In the genomic region with DNA sequence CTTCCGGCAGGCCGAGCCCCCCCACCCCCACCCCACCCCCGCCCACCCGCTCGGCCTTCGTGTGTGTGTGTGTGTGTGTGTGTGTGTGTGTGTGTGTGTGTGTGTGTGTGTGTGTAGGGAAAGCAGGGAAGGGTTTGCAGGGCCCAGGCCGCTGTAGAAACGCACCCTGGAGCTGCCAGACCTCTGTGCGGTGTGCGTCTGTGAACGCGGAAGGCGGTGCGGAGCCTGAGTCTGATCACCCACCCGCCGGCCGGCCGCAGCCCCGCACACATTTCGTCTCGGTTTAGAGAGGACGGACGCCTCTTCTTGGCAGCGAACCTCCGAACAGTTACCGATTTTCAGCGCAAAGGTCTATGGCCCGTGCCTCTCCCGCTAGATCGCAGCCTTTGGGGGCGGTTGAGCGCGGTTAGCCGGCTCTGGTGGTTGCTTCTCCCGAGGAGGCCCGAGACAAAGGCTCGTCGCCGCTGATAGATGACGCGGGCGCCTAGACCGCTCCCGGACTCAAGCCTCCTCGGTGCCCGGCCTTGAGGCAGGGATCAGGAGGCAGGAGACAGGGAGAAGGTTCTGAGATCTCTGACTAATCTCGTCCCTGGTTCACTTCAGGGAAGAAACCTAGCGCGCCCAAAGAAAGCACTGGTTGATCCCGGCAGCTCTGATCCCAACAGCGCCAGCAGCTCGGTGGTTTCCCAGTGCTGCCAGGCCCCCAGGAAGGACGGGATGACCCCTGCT, we compare ENCODE assay signal across 8 mouse cellular contexts. TPM values are rescaled to one million over a fixed set of nuclear protein-coding genes. Genes with fewer than 3 reads are reported as not detected.
DNase-seq lines count a peak whose midpoint lies in the region; ATAC-seq and TF ChIP-seq lines count a peak whose summit lies in the region.

No protein-coding gene starts in this region.

- H3K4me3 ChIP-seq in heart, embryonic 16.5 days (ENCODE audit: low read length): peak overlapping the region; percentile 38
- H3K4me3 ChIP-seq in forebrain, postnatal 0 days (ENCODE audit: low read depth, low read length): peak overlapping the region; percentile 22
- peak overlapping the region; percentile 38 for H3K4me3 ChIP-seq in midbrain, embryonic 10.5 days

- no peak overlapping the region for H3K9ac ChIP-seq in heart, embryonic 16.5 days (ENCODE audit: low read length)
- H3K9ac ChIP-seq in forebrain, postnatal 0 days: no peak overlapping the region

- no peaks in the 10 kb centered on the region for H3K36me3 ChIP-seq in heart, embryonic 16.5 days (ENCODE audit: control insufficient read depth, insufficient read depth)
- no peaks in the 10 kb centered on the region for H3K36me3 ChIP-seq in forebrain, postnatal 0 days (ENCODE audit: insufficient read depth)
- H3K36me3 ChIP-seq in midbrain, embryonic 10.5 days: no peaks in the 10 kb centered on the region

- no peak overlapping the region for H3K27ac ChIP-seq in heart, embryonic 16.5 days (ENCODE audit: low read length)
- H3K27ac ChIP-seq in forebrain, postnatal 0 days (ENCODE audit: low read depth, low read length): no peak overlapping the region
- H3K27ac ChIP-seq in midbrain, embryonic 10.5 days (replicated peaks): no peak overlapping the region

- no peak for DNase-seq in heart, adult 18-20 months
- peak; percentile 54 for DNase-seq in ES-CJ7 (ENCODE audit: low read depth, low spot score)
- no peak for DNase-seq in forebrain, postnatal 0 days
- DNase-seq in midbrain, embryonic 10.5 days (ENCODE audit: low spot score): peak; percentile 68
- DNase-seq in ovary, postnatal 36 days (ENCODE audit: low spot score): no peak
- no peak for DNase-seq in layer of hippocampus, adult 8-10 months (ENCODE audit: low spot score in 2 of 2)
- no peak for DNase-seq in urinary bladder, postnatal 14 days (ENCODE audit: low spot score)

- no peak; the same call in 1 of the 2 replicates for TF ChIP-seq CTCF in forebrain, postnatal 0 days (IDR thresholded peaks at IDR 0.05; ENCODE audit: low read depth)

- H3K4me2 ChIP-seq in heart, embryonic 16.5 days (ENCODE audit: low read depth, low read length): peak overlapping the region; percentile 50
- peak overlapping the region; percentile 35 for H3K4me2 ChIP-seq in forebrain, postnatal 0 days (ENCODE audit: low read depth)

- no peaks in the 10 kb centered on the region for H3K9me3 ChIP-seq in heart, embryonic 16.5 days (replicated peaks; ENCODE audit: control insufficient read depth, low read length)
- H3K9me3 ChIP-seq in forebrain, postnatal 0 days (ENCODE audit: low read length): no peaks in the 10 kb centered on the region
- H3K9me3 ChIP-seq in midbrain, embryonic 10.5 days (replicated peaks): no peaks in the 10 kb centered on the region

- no peaks in the 10 kb centered on the region; the same call in 1 of the 2 replicates for H3K4me1 ChIP-seq in heart, embryonic 16.5 days (ENCODE audit: control insufficient read depth, insufficient read depth, low read length)
- H3K4me1 ChIP-seq in forebrain, postnatal 0 days (ENCODE audit: insufficient read depth): no peaks in the 10 kb centered on the region
- H3K4me1 ChIP-seq in midbrain, embryonic 10.5 days: peaks cover 12% of the 10 kb centered on the region

- WGBS in heart, embryonic 16.5 days: under 1% methylated on average over 53 of the region's 53 CpGs
- 2% methylated on average over 49 of the region's 53 CpGs for WGBS in forebrain, postnatal 0 days
- WGBS in midbrain, embryonic 10.5 days: under 1% methylated on average over 51 of the region's 53 CpGs

- peaks cover 96% of the 10 kb centered on the region for H3K27me3 ChIP-seq in heart, embryonic 16.5 days (ENCODE audit: control insufficient read depth, insufficient read depth, low read length)
- H3K27me3 ChIP-seq in forebrain, postnatal 0 days (ENCODE audit: insufficient read depth, low read length): peaks cover 98% of the 10 kb centered on the region
- peaks cover 100% of the 10 kb centered on the region for H3K27me3 ChIP-seq in midbrain, embryonic 10.5 days (ENCODE audit: low read depth, poor library complexity, severe bottlenecking)

- no peak for ATAC-seq in heart, embryonic 16.5 days (replicated peaks; ENCODE audit: extremely low read depth, insufficient read depth, low FRiP score)
- ATAC-seq in forebrain, postnatal 0 days: no peak; the same call in 1 of the 2 replicates

RNA-seq across cellular contexts. Expression of a gene that starts 6.3 kb away (rescaled TPM):
- not detected in 2 replicates for polyA plus RNA-seq in heart, embryonic 16.5 days (2015; fragmentation: Nextera tagmentation; extraction: Ambion mirVana)
- total RNA-seq in heart, adult 18-20 months (2021): not detected
- not detected in 2 replicates for total RNA-seq in forebrain, postnatal 0 days (2014; rRNA removed)
- polyA plus RNA-seq in forebrain, postnatal 0 days (2015; fragmentation: Nextera tagmentation; extraction: Ambion mirVana): not detected in 2 replicates
- polyA plus RNA-seq in midbrain, embryonic 10.5 days (2016; fragmentation: Nextera tagmentation; extraction: Ambion mirVana): not detected in 2 replicates
- not detected for total RNA-seq in layer of hippocampus, adult 8-10 months (2022)

RNA-seq across cellular contexts. Expression of a gene that starts 11.3 kb away (rescaled TPM):
- polyA plus RNA-seq in heart, embryonic 16.5 days (2015; fragmentation: Nextera tagmentation; extraction: Ambion mirVana): not detected in 2 replicates
- not detected for total RNA-seq in heart, adult 18-20 months (2021)
- not detected in 2 replicates for total RNA-seq in forebrain, postnatal 0 days (2014; rRNA removed)
- not detected in 2 replicates for polyA plus RNA-seq in forebrain, postnatal 0 days (2015; fragmentation: Nextera tagmentation; extraction: Ambion mirVana)
- polyA plus RNA-seq in midbrain, embryonic 10.5 days (2016; fragmentation: Nextera tagmentation; extraction: Ambion mirVana): not detected in 2 replicates
- not detected for total RNA-seq in layer of hippocampus, adult 8-10 months (2022)

RNA-seq across cellular contexts. Expression of a gene that starts 22.0 kb away (rescaled TPM):
- not detected in 2 replicates for polyA plus RNA-seq in heart, embryonic 16.5 days (2015; fragmentation: Nextera tagmentation; extraction: Ambion mirVana)
- total RNA-seq in heart, adult 18-20 months (2021): not detected
- total RNA-seq in forebrain, postnatal 0 days (2014; rRNA removed): not detected in 2 replicates
- not detected in 2 replicates for polyA plus RNA-seq in forebrain, postnatal 0 days (2015; fragmentation: Nextera tagmentation; extraction: Ambion mirVana)
- polyA plus RNA-seq in midbrain, embryonic 10.5 days (2016; fragmentation: Nextera tagmentation; extraction: Ambion mirVana): not detected in 2 replicates
- not detected for total RNA-seq in layer of hippocampus, adult 8-10 months (2022)

RNA-seq across cellular contexts. Expression of a gene that starts 23.7 kb away (rescaled TPM):
- polyA plus RNA-seq in heart, embryonic 16.5 days (2015; fragmentation: Nextera tagmentation; extraction: Ambion mirVana): not detected in 2 replicates
- not detected for total RNA-seq in heart, adult 18-20 months (2021)
- total RNA-seq in forebrain, postnatal 0 days (2014; rRNA removed): not detected in 2 replicates
- not detected in 2 replicates for polyA plus RNA-seq in forebrain, postnatal 0 days (2015; fragmentation: Nextera tagmentation; extraction: Ambion mirVana)
- polyA plus RNA-seq in midbrain, embryonic 10.5 days (2016; fragmentation: Nextera tagmentation; extraction: Ambion mirVana): not detected in 2 replicates
- total RNA-seq in layer of hippocampus, adult 8-10 months (2022): not detected

RNA-seq across cellular contexts. Expression of a gene that starts 24.3 kb away (rescaled TPM):
- 0.11 and 0.14 TPM in 2 replicates for polyA plus RNA-seq in heart, embryonic 16.5 days (2015; fragmentation: Nextera tagmentation; extraction: Ambion mirVana)
- total RNA-seq in heart, adult 18-20 months (2021): under 1 TPM in 1 of 2 experiments, not detected in 1; 0.18 TPM
- total RNA-seq in forebrain, postnatal 0 days (2014; rRNA removed): not detected in 2 replicates
- not detected in 2 replicates for polyA plus RNA-seq in forebrain, postnatal 0 days (2015; fragmentation: Nextera tagmentation; extraction: Ambion mirVana)
- polyA plus RNA-seq in midbrain, embryonic 10.5 days (2016; fragmentation: Nextera tagmentation; extraction: Ambion mirVana): 0.04 and 0.06 TPM in 2 replicates
- total RNA-seq in layer of hippocampus, adult 8-10 months (2022): not detected

Comparison
In these comparisons a context has a peak if more than half of its experiments do, and no peak if none do; other contexts are left out.
1. DNase-seq: peak in ES-CJ7 (single experiment) and midbrain, embryonic 10.5 days (single experiment); none in heart, adult 18-20 months (0 of 2), forebrain, postnatal 0 days (single experiment), ovary, postnatal 36 days (single experiment), layer of hippocampus, adult 8-10 months (0 of 2) and urinary bladder, postnatal 14 days (single experiment).
2. Peak in every context shown above with its lines, with median percentiles within 50 percentile points of each other: H3K4me3 ChIP-seq.